Mouse (Mus musculus) MEL (cell line): Measurements from ENCODE around the gene Pygm. TPM values are rescaled to one million over a fixed set of nuclear protein-coding genes. Genes with fewer than 3 reads are reported as not detected.

Experiments
- DNase-seq: peaks from one replicate; pipeline ENCODE4 v3.0.0; 2011; ENCODE audit warnings: low read depth, low spot score
- H3K27ac ChIP-seq: 2 replicates; pipeline ENCODE4 v1.5.1; 2012; ENCODE audit warnings: low read depth, mild to moderate bottlenecking, control low read depth, low read length, moderate library complexity; ENCODE audit not compliant: control insufficient read depth
- H3K27me3 ChIP-seq, 2 experiments: fragments of 150-350 bp in 1 of 2; sonication (generic) in 1 of 2; 2 replicates each; pipeline ENCODE4 v1.6.1; 2012; ENCODE audit warnings: low read length in 2 of 2, mild to moderate bottlenecking in 2 of 2, improper control_type of control experiment in 1 of 2, moderate library complexity in 1 of 2; ENCODE audit not compliant: insufficient read depth in 2 of 2, control insufficient read depth in 1 of 2
- H3K36me3 ChIP-seq, 2 experiments: 2 replicates each; pipeline ENCODE4 v1.6.1; 2012 to 2014; ENCODE audit warnings: low read length in 2 of 2, improper control_type of control experiment in 1 of 2, inconsistent platforms in 1 of 2, mild to moderate bottlenecking in 1 of 2; ENCODE audit not compliant: insufficient read depth in 2 of 2, control insufficient read depth in 1 of 2
- H3K4me1 ChIP-seq, 2 experiments: fragments of 150-350 bp in 1 of 2; sonication (generic) in 1 of 2; 2 replicates each; pipeline ENCODE4 v1.6.1; 2012; ENCODE audit warnings: low read length in 2 of 2, improper control_type of control experiment in 1 of 2, mild to moderate bottlenecking in 1 of 2; ENCODE audit not compliant: insufficient read depth in 2 of 2, control insufficient read depth in 1 of 2
- H3K4me3 ChIP-seq, 2 experiments: fragments of 150-350 bp in 1 of 2; sonication (generic) in 1 of 2; 2 replicates each; pipeline ENCODE4 v1.5.1; 2012; ENCODE audit warnings: low read depth in 2 of 2, low read length in 2 of 2, mild to moderate bottlenecking in 2 of 2, moderate library complexity in 2 of 2, control low read depth in 1 of 2, improper control_type of control experiment in 1 of 2; ENCODE audit not compliant: control insufficient read depth in 1 of 2, insufficient read depth in 1 of 2
- H3K79me2 ChIP-seq: 2 replicates; pipeline ENCODE4 v1.6.1; 2012; ENCODE audit warnings: mild to moderate bottlenecking, low read length, moderate library complexity; ENCODE audit not compliant: control insufficient read depth, poor library complexity, insufficient read depth
- H3K9ac ChIP-seq: 2 replicates; pipeline ENCODE4 v1.6.1; 2012; ENCODE audit warnings: low read depth, mild to moderate bottlenecking, control low read depth, low read length, moderate library complexity; ENCODE audit not compliant: control insufficient read depth, poor library complexity, severe bottlenecking
- H3K9me3 ChIP-seq: fragments of 150-350 bp; sonication (generic); replicated peaks from 2 replicates; pipeline ENCODE4 v1.6.1; 2012; ENCODE audit warnings: mild to moderate bottlenecking, low read length, improper control_type of control experiment, moderate library complexity; ENCODE audit not compliant: insufficient read depth
- CHD1 ChIP-seq: IDR thresholded peaks from 2 replicates; pipeline ENCODE4 v1.6.1; 2012; ENCODE audit warnings: low read depth, mild to moderate bottlenecking, inconsistent platforms, low read length, improper control_type of control experiment
- CHD2 ChIP-seq: IDR thresholded peaks from 2 replicates; pipeline ENCODE4 v1.6.1; 2011; ENCODE audit warnings: low read length, improper control_type of control experiment
- CTCF ChIP-seq, 3 experiments: IDR thresholded peaks in 2 of 3; conservative IDR thresholded peaks in 1 of 3; 2 replicates each; pipeline ENCODE4 v1.5.1; 2011 to 2012; ENCODE audit warnings: low read length in 3 of 3, low read depth in 2 of 3, mild to moderate bottlenecking in 2 of 3, improper control_type of control experiment in 1 of 3, inconsistent platforms in 1 of 3, mixed read lengths in 1 of 3, moderate library complexity in 1 of 3; ENCODE audit not compliant: control insufficient read depth in 1 of 3, insufficient read depth in 1 of 3, poor library complexity in 1 of 3, severe bottlenecking in 1 of 3
- GABPA ChIP-seq: IDR thresholded peaks from 2 replicates; pipeline ENCODE4 v1.6.1; 2012; ENCODE audit warnings: low read depth, mild to moderate bottlenecking, inconsistent platforms, low read length, improper control_type of control experiment, moderate library complexity
- MAFK ChIP-seq: IDR thresholded peaks from 2 replicates; pipeline ENCODE4 v1.6.1; 2011; ENCODE audit warnings: low read depth, mild to moderate bottlenecking, low read length, improper control_type of control experiment, borderline replicate concordance
- MAZ ChIP-seq: IDR thresholded peaks from 2 replicates; pipeline ENCODE4 v1.6.1; 2012; ENCODE audit warnings: low read depth, mild to moderate bottlenecking, inconsistent platforms, low read length, improper control_type of control experiment
- MYB ChIP-seq: IDR thresholded peaks from 2 replicates; pipeline ENCODE4 v1.6.1; 2011; ENCODE audit warnings: mild to moderate bottlenecking, low read depth, low read length, improper control_type of control experiment
- SMC3 ChIP-seq: IDR thresholded peaks from 2 replicates; pipeline ENCODE4 v1.6.1; 2011; ENCODE audit warnings: low read depth, low read length, improper control_type of control experiment
- UBTF ChIP-seq: IDR thresholded peaks from 2 replicates; pipeline ENCODE4 v1.6.1; 2012; ENCODE audit warnings: low read depth, mild to moderate bottlenecking, inconsistent platforms, low read length, improper control_type of control experiment, moderate library complexity, borderline replicate concordance; ENCODE audit not compliant: insufficient read depth
- ZC3H11A ChIP-seq: IDR thresholded peaks from 2 replicates; pipeline ENCODE4 v1.6.1; 2012; ENCODE audit warnings: low read depth, mild to moderate bottlenecking, inconsistent platforms, low read length, improper control_type of control experiment
- ZKSCAN1 ChIP-seq: IDR thresholded peaks from 2 replicates; pipeline ENCODE4 v1.6.1; 2012; ENCODE audit warnings: low read depth, mild to moderate bottlenecking, inconsistent platforms, low read length, improper control_type of control experiment, moderate library complexity
- ZNF384 ChIP-seq: IDR thresholded peaks from 2 replicates; pipeline ENCODE4 v1.6.1; 2012; ENCODE audit warnings: low read depth, mild to moderate bottlenecking, inconsistent platforms, low read length, improper control_type of control experiment
- polyA plus RNA-seq, 2 experiments: library from polyadenylated mRNA; stranded (reverse) in 1 of 2; unstranded in 1 of 2; fragments of >175 nt in 1 of 2; fragments of >200 nt in 1 of 2; gene quantifications; 2 replicates each; pipeline versions ENCODE4 v1.2.1 to v1.2.4; 2012; ENCODE audit warnings: low replicate concordance in 2 of 2, low read depth in 1 of 2; ENCODE audit not compliant: insufficient read length in 2 of 2, insufficient read depth in 1 of 2, missing spikeins in 1 of 2
- total RNA-seq: library from RNA; depleted of rRNA; stranded (reverse); fragments of 300-350 nt; gene quantifications from 2 replicates; pipeline ENCODE4 v1.2.3, GENCODE M21; 2012

The Pygm gene
- total and polyA plus RNA-seq, 3 experiments: 0.73 to 3.3 TPM; not detected in 1

GRCm38 (mm10) chr19:6388006-6388405 lies 3.8 kb downstream of the Pygm start:
- no peaks in the 10 kb centered on the region for H3K9me3 ChIP-seq
- TF ChIP-seq ZC3H11A: no peak
- TF ChIP-seq CTCF (IDR thresholded peaks at IDR 0.05 in 2 of 3, conservative IDR thresholded peaks at IDR 0.05 in 1 of 3; ENCODE audit: control insufficient read depth in 1 of 3, insufficient read depth in 1 of 3, low read depth in 2 of 3, low read length in 3 of 3, poor library complexity in 1 of 3, severe bottlenecking in 1 of 3): no peak
- no peak for TF ChIP-seq MYB
- TF ChIP-seq CHD1: no peak
- no peak for TF ChIP-seq GABPA
- no peak for TF ChIP-seq SMC3
- TF ChIP-seq CHD2: no peak

GRCm38 (mm10) chr19:6389803-6390202 lies 5.6 kb downstream of the Pygm start:
- no peak for DNase-seq
- Histone ChIP-seq H3K4me3 (no peak overlapping the region), H3K27me3 (no peaks in the 10 kb centered on the region), H3K4me1 (no peaks in the 10 kb centered on the region), H3K79me2 (no peaks in the 10 kb centered on the region), H3K9me3 (no peaks in the 10 kb centered on the region), H3K27ac (no peak overlapping the region), H3K9ac (no peak overlapping the region), H3K36me3 (no peaks in the 10 kb centered on the region)
- no peak for TF ChIP-seq MAFK
- no peak for TF ChIP-seq ZNF384

More at GRCm38 (mm10) chr19:6388006-6388405, 3.8 kb downstream of the Pygm start:
- H3K4me1 ChIP-seq: no peaks in the 10 kb centered on the region
- no peak overlapping the region for H3K4me3 ChIP-seq
- no peak for DNase-seq
- H3K79me2 ChIP-seq: no peaks in the 10 kb centered on the region
- no peaks in the 10 kb centered on the region for H3K27me3 ChIP-seq
- no peak overlapping the region for H3K27ac ChIP-seq
- no peaks in the 10 kb centered on the region for H3K36me3 ChIP-seq
- H3K9ac ChIP-seq: no peak overlapping the region

GRCm38 (mm10) chr19:6390251-6390650 lies 6.1 kb downstream of the Pygm start:
- no peak overlapping the region for H3K4me3 ChIP-seq
- no peaks in the 10 kb centered on the region for H3K27me3 ChIP-seq
- no peaks in the 10 kb centered on the region for H3K4me1 ChIP-seq
- no peak for TF ChIP-seq ZKSCAN1
- TF ChIP-seq UBTF: no peak
- no peak for TF ChIP-seq MAZ
- TF ChIP-seq, all 39 proteins: peak for 0
- Histone ChIP-seq H3K79me2 (no peaks in the 10 kb centered on the region), H3K9ac (no peak overlapping the region), H3K9me3 (no peaks in the 10 kb centered on the region), H3K27ac (no peak overlapping the region), H3K36me3 (no peaks in the 10 kb centered on the region)
- no peak for DNase-seq
